Mouse (Mus musculus) cerebellum, postnatal 10 days (tissue): ENCODE data around the gene Dtx2.

ENCODE experiments used
- DNase-seq, 2 experiments: peaks; one replicate each; pipeline ENCODE4 v3.0.0; 2021; ENCODE audit warnings: mixed read lengths in 2 of 2

Gene Dtx2

GRCm38 (mm10) chr5:135975893-135976668 lies 18.5 kb upstream of the Dtx2 start:
- DNase-seq: no peak

- no peak for DNase-seq
Observed at GRCm38 (mm10) chr5:135979381-135979780, 15.2 kb upstream of the Dtx2 start.

- DNase-seq: no peak
Observed at GRCm38 (mm10) chr5:135979904-135980303, 14.7 kb upstream of the Dtx2 start, which contains the start of gene Zp3. TSS of gene Zp3 (plus strand) at chr5:135980099.

DNA sequence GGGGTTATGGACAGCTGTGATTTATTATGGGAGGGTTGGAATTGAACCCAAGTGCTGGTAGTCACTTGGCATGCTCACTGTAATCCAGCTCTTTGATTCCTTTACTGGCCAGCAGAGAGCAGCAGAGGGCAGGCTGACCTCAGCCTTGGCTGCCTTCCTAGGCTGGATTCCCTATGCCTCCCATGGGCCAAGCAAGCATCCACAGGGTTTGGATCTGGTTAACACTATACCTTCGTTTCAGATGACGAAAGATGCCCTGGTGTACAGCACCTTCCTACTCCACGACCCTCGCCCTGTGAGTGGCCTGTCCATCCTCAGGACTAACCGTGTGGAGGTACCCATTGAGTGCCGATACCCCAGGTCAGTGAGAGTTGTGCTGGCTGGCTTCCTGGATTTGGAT lies 12.2 kb upstream of the Dtx2 start:
- DNase-seq: peak; percentile 81 to 87

DNA sequence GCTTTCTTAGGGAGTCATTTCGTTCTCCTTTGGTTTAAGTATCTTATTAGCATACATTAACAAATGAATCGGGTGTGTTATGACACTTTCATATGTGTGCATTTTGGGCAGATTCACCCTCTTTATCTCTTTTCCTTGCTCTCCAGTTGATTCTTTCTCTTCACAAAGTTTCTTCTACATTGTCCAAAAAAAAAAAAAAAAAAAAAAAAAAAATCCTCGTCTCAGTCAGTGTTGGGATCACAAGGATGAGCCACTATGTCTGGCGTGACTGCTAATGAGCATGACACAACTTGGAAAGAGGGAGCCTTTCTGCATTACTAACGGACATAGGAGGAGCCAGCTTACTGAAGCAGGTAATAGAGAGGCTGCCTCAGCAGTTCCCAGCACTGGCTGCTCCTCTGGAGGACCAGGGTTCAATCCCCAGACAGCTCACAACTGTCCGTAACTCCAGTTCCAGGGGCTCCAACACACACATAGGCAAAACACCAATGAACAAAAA lies 10.0 kb upstream of the Dtx2 start:
- no peak for DNase-seq

- DNase-seq: peak; percentile 18 to 38
Observed at GRCm38 (mm10) chr5:135987248-135987647, 7.4 kb upstream of the Dtx2 start.

GRCm38 (mm10) chr5:135990601-135991000 lies 4.0 kb upstream of the Dtx2 start:
- no peak for DNase-seq

DNA sequence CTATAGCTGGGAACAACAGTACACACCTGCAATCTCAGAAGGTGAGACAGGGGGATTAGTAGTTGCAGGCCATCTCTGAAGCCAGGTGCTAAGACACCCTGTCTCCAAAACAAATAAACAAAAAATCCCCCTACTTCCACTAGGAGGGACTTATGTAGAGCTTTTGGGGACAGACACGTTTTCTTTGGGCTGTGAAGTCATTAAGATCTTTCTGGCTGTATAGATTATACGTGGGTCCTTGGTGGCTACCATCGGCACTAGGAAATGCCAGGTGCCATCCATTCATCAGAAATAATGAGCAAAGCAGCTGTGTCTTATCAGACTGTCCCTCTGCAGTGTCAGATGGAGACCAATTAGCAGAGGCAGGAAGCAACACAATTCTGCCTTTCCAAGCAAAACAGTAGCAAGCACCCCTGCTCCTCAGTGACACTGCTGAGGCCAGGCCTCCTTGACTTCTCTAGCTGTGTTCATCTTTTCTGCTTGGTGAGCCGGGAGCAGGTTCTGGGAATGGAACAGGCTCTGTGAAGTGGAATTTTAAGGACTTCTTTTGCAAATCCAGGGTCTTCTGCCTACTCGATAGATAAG lies 1.1 kb upstream of the Dtx2 start:
- DNase-seq: no peak

DNA sequence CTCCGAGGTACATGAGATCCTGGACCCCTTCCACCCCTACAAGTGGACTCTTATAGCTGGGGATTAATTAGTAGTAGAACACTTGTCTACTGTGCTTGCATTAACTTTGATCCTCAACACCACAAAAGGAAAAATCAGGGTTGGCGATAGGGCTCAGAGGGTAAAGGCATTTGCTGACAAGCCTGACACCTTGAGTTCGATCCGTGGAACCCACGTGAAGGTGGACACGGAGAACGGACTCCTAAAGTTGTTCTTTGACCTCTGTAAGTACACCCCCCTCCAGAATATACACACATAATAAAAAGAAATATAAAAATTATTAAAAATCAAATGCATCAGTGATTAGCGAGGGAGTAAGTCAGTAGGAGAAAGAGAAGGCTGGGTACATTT lies 270 bp upstream of the Dtx2 start:
- DNase-seq: peak; percentile 16 to 24

- no peak for DNase-seq
Observed at GRCm38 (mm10) chr5:135996162-135996561, 1.6 kb downstream of the Dtx2 start.

DNA sequence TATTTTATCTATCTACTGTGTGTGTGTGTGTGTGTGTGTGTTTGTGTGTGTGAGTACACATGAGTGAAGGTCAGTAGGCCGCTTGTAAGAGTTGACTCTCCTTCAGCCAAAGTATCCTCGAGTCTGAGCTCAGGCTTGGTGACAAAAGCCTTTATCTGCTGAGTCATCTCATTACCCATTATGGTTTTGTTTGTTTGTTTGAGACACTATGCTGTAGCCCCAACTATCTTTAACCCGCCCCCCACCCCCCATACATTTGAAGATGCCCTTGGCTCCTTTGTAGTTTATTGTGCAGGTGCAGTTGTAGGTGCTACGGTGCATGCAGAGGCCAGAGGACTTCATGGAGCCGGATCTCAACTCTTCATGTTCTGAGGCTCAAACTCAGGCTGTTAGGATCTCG lies 6.6 kb downstream of the Dtx2 start:
- no peak for DNase-seq

- no peak for DNase-seq
Observed at GRCm38 (mm10) chr5:136002325-136002724, 7.7 kb downstream of the Dtx2 start.

DNA sequence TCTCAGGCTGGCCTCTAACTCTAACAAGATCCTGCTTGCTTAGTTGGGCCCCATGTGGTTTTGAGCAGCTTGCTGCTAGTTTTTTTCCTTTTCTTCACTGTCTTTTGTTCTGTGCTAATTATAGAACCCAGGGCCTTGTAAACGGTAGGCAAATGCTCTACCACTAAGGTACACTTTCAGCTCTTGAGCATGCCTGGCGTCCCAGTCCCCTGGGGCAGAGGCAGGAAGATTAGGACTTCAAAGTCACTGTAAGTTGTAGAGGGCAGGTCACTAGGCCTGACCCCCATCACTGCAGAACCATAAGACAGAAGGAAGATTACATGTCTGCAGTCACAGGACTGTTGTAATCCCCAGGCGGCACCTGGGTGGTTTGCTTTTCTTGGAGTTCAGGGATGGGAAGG lies 8.2 kb downstream of the Dtx2 start:
- no peak for DNase-seq

GRCm38 (mm10) chr5:136004537-136004936 lies 9.9 kb downstream of the Dtx2 start:
- no peak for DNase-seq

- no peak for DNase-seq
Observed at GRCm38 (mm10) chr5:136007745-136008144, 13.1 kb downstream of the Dtx2 start.

- DNase-seq: no peak
Observed at GRCm38 (mm10) chr5:136014877-136015276, 20.3 kb downstream of the Dtx2 start.

- DNase-seq: peak in 1 of 2 experiments; percentile 22
Observed at GRCm38 (mm10) chr5:136015586-136015985, 21.0 kb downstream of the Dtx2 start.

GRCm38 (mm10) chr5:136016014-136016876 lies 21.6 kb downstream of the Dtx2 start:
- DNase-seq: peak; percentile 61 to 63

DNA sequence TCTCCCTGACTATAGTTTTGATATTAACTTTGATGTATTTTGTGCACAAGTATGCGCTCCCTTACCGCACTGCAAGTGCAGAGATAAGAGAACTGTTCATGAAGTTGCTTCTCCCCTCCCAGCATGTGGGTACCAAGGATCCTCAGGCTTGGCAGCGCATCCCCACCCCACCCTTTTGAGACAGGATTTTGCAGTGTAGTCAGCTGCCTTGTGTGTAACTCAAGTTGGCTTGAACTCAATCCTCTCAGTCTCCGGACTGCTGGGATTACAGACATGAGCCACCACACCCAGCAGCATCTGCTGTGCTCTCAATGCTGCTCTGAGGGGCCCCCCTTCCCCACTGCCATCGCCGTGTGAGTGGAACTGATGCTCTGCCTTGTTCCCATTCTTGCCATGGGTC lies 22.7 kb downstream of the Dtx2 start:
- DNase-seq: peak; percentile 15 to 26

DNA sequence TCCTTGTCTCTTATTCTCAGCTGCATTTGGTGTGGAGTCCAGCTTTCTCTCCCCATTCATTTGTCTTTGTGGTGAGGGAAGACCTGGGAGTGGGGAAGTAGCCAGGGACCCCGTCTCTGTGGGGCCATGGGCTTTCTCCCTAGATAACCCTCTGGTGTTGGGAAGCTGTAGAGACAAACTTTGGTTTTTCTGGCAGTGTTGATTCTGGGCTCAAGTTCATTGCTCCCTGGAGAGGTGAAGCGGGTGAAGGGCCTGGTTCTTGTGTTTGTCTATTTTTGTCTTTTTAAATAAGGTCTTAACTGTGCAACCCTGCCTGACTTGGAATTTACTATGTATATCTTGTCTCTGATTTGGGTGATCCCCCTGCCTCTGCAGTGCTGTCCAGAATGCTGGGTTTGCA lies 24.1 kb downstream of the Dtx2 start:
- no peak for DNase-seq

DNA sequence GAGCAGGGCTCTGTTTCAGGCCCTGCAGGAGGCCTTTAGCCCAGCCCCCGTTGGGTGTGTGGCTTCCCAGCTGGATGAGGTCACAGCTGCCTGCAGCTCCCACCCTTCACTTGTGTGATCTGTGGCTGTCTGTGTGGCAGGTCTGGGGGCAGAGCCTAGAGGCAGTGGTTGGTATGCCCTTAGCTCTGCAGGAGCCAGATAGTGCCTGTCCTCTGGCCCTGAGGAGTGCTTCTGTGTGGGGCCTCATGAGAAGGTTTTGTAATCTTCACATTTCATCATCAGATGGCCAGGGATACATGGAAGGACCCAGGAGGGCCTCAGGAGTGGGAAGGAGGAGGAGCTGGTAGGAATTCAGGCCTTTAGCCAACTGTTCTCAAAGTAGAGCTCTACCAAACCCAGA lies 25.3 kb downstream of the Dtx2 start:
- DNase-seq: no peak

- peak; percentile 72 to 85 for DNase-seq
Observed at GRCm38 (mm10) chr5:136025712-136026111, 31.1 kb downstream of the Dtx2 start.

DNA sequence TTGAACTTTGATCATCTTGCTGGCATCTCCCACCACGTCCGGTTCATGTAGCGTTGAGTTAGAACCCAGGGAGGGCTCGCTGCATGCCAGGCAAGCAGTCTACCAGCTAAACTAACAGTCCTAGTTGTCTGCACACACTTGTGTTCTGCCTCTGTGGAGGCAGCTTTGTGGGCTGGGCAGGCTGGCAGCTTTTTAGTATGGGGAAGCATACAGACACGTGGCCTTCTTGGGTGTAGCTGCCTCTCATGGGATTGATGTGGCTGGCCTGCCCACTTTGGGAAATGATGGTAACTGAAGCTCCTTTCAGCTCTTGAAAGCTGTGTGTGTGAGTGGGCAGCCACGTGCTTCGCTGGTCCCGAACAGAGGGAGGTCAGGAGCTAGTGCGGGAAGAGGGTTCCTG lies 32.3 kb downstream of the Dtx2 start:
- no peak for DNase-seq
